Mouse (Mus musculus) brain, embryonic 14.5 days (tissue): ENCODE data around the gene Mcf2.

Experiments used
- CTCF ChIP-seq: fragments of 200-500 bp; IDR thresholded peaks from 2 replicates; pipeline ENCODE4 v1.5.1; 2012; ENCODE audit warnings: inconsistent platforms, mild to moderate bottlenecking, moderate library complexity, borderline replicate concordance; ENCODE audit not compliant: insufficient read depth, insufficient read length; ENCODE audit errors: extremely low read depth
- POLR2A ChIP-seq: fragments of 200-500 bp; IDR thresholded peaks from 2 replicates; pipeline ENCODE4 v1.6.1; 2012; ENCODE audit warnings: mild to moderate bottlenecking, inconsistent platforms, borderline replicate concordance; ENCODE audit not compliant: poor library complexity, insufficient read depth, insufficient read length, severe bottlenecking; ENCODE audit errors: extremely low read depth

DNA sequence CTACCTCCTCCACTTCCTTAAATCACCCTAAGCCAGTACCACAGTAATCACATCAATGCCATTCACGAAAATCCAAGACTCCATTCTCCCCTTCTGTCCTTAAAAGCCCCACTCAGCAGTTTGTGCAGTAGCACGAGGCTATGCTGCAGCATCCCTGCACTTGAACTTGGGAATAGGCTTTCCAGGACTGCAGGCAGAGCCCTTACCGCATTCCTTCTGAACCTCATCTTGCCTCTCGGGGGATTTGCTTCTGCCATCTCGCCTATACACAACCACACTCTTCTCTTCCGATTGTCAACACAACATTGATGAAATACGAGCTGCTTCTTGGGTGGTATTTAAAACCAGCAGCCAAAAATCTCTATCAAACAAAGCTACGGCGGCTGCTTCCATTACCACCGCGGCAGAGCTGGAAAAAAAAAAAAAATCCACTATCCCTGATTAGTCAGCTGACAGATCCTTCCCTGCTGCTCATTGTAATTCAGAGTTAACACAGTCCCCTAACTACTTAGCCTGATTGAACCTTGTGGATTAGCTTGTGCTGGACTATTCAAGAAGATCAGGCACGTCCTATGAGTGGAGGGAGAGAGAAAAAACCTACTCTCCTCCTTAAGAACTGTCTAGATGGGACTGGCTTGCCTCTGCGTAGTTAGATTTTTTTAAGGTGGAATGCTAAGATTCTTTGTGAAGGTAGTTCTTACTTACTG is 31.5 kb downstream of the Mcf2 start:
- no peak for TF ChIP-seq CTCF
- TF ChIP-seq POLR2A = no peak
